ENCODE assay signal across 9 mouse cellular contexts in the genomic region with DNA sequence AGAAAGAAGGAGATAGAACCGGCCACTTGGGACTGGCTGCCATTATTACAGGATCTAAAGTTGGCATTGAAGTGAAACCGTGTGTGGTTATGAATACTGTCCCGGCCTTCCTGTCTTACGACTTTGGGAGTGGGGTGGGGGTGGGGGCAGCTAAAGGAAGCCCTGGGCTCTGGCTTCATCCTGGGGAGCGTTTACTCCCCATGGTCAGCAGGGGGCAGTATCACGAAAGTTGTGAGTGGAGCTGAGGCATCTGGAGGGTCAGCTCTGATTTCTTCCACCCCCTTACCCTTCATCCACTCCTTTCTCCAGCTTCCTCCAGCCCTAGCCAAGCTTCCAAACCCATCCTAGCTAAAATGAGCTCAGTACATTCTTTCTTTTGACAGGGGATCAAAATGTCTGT.
DNase-seq lines count a peak whose midpoint lies in the region; ATAC-seq and TF ChIP-seq lines count a peak whose summit lies in the region.
"Had no signal": no experiment of that assay in that cellular context is flagged by ENCODE, and none has a peak within 500 bp of the region (broad histone marks: within the 10 kb centered on the region; RNA-seq: fewer than 3 reads in every experiment).

No protein-coding gene starts in this region.

- H3K4me3 ChIP-seq in hindbrain, postnatal 0 days (ENCODE audit: low read length) = no peak overlapping the region
- no peak overlapping the region for H3K4me3 ChIP-seq in hindbrain, embryonic 16.5 days (ENCODE audit: low read length)
- H3K4me3 ChIP-seq: kidney, embryonic 15.5 days had no signal

- ATAC-seq in hindbrain, postnatal 0 days = no peak
- ATAC-seq in hindbrain, embryonic 16.5 days = no peak

- no peak overlapping the region for H3K4me2 ChIP-seq in hindbrain, postnatal 0 days (ENCODE audit: low read depth, low read length)
- H3K4me2 ChIP-seq in hindbrain, embryonic 16.5 days (ENCODE audit: low read length) = no peak overlapping the region
- H3K4me2 ChIP-seq: kidney, embryonic 15.5 days had no signal

- WGBS in hindbrain, postnatal 0 days = 50% methylated on average over 6 of the region's 6 CpGs
- WGBS in hindbrain, embryonic 16.5 days = 44% methylated on average over 6 of the region's 6 CpGs

- H3K9ac ChIP-seq in hindbrain, postnatal 0 days (replicated peaks; ENCODE audit: low read length) = no peak overlapping the region
- H3K9ac ChIP-seq in hindbrain, embryonic 16.5 days (ENCODE audit: low read depth, low read length) = no peak overlapping the region
- H3K9ac ChIP-seq: kidney, embryonic 15.5 days had no signal

- peak; percentile 21 for DNase-seq in hindbrain, postnatal 0 days (ENCODE audit: low spot score)
- DNase-seq in right cerebral cortex, adult 18-20 months = peak; percentile 6
- DNase-seq in right cerebral cortex, postnatal 25 days = no peak
- peak; percentile 9 for DNase-seq in embryo, embryonic 9.5 days (ENCODE audit: extremely low spot score)
- DNase-seq in spleen, postnatal 36 days (ENCODE audit: low spot score in 2 of 2) = no peak
- DNase-seq in kidney, adult 11 months = no peak
- DNase-seq: right cerebral cortex, postnatal 14 days had no signal

- TF ChIP-seq CTCF in hindbrain, postnatal 0 days (IDR thresholded peaks at IDR 0.05; ENCODE audit: low read depth) = peak; percentile 46

- no peaks in the 10 kb centered on the region for H3K9me3 ChIP-seq in hindbrain, postnatal 0 days (ENCODE audit: low read length)
- H3K9me3 ChIP-seq in hindbrain, embryonic 16.5 days (ENCODE audit: control insufficient read depth, low read length) = no peaks in the 10 kb centered on the region
- H3K9me3 ChIP-seq: kidney, embryonic 15.5 days had no signal

- no peaks in the 10 kb centered on the region for H3K4me1 ChIP-seq in hindbrain, postnatal 0 days (ENCODE audit: insufficient read depth, low read length)
- H3K4me1 ChIP-seq in hindbrain, embryonic 16.5 days (ENCODE audit: control insufficient read depth, insufficient read depth, low read depth, low read length) = no peaks in the 10 kb centered on the region
- H3K4me1 ChIP-seq: kidney, embryonic 15.5 days had no signal

- no peaks in the 10 kb centered on the region for H3K27me3 ChIP-seq in hindbrain, postnatal 0 days (ENCODE audit: insufficient read depth, low read length)
- no peaks in the 10 kb centered on the region for H3K27me3 ChIP-seq in hindbrain, embryonic 16.5 days (replicated peaks; ENCODE audit: control insufficient read depth, insufficient read depth, low read length)
- H3K27me3 ChIP-seq: kidney, embryonic 15.5 days had no signal

- H3K27ac ChIP-seq in hindbrain, postnatal 0 days = no peak overlapping the region
- no peak overlapping the region for H3K27ac ChIP-seq in hindbrain, embryonic 16.5 days (ENCODE audit: low read depth, low read length)
- H3K27ac ChIP-seq: kidney, embryonic 15.5 days had no signal

- H3K36me3 ChIP-seq in hindbrain, postnatal 0 days (ENCODE audit: insufficient read depth, low read length) = no peaks in the 10 kb centered on the region
- no peaks in the 10 kb centered on the region for H3K36me3 ChIP-seq in hindbrain, embryonic 16.5 days (ENCODE audit: control insufficient read depth, insufficient read depth, low read length)
- H3K36me3 ChIP-seq: kidney, embryonic 15.5 days had no signal

Comparison
In these comparisons a context has a peak if more than half of its experiments do, and no peak if none do; other contexts are left out.
1. DNase-seq: peak in hindbrain, postnatal 0 days (single experiment), right cerebral cortex, adult 18-20 months (single experiment) and embryo, embryonic 9.5 days (single experiment); none in right cerebral cortex, postnatal 25 days (single experiment), spleen, postnatal 36 days (0 of 2) and kidney, adult 11 months (single experiment).